Mouse (Mus musculus): Measurements from ENCODE around the gene Adam19. TPM values are rescaled to one million over a fixed set of nuclear protein-coding genes. Genes with fewer than 3 reads are reported as not detected.
A peak's percentile ranks its signal among the peaks of the same experiment; 100 is the strongest.

The Adam19 gene
- polyA plus RNA-seq, 1 experiment from 2014 or later, result 8.3 TPM

DNA sequence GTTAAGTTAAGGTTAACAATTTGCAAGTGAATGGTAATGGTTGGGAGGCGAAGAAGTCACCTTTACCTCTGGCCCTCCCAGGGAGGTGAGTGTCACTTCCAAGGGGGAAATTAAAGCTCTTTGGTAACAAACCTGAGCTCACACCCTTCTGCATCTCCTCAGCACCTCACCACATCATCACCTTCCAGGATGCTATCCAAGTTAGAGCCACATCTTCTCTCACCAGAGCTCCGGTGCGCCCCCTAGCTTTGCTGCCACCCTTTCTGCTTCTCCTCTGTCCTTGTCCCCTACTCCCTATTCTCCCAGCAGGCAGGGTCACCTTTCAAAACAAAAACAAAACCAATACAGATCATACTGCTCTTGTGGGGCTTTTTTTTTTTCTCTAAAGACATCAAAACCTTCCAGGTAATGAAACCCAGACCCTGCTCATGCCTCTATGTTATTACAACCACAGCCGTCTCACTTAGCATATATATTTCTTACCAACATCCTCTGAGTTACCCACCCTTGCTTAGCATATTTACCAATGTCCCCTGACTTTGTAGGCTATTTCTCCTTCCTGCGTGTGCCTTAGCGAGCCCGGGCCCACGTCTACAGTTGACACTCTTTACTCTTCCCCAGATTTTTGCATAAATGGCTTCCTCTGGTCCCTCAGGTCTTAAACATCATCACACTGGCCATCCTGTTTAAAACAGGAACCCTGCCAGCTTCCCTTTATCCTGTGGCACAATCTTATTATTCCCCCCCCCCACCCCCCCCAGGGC, 4.3 kb downstream of the Adam19 start:
- no peak for DNase-seq
- Histone ChIP-seq H3K27me3 (ENCODE audit: control insufficient read depth, insufficient read depth, low read length) (no peaks in the 10 kb centered on the region), H3K9me3 (ENCODE audit: control insufficient read depth, low read length) (no peaks in the 10 kb centered on the region), H3K36me3 (ENCODE audit: control insufficient read depth, insufficient read depth, low read length) (no peaks in the 10 kb centered on the region), H3K4me3 (replicated peaks; ENCODE audit: low read depth, low read length) (no peak overlapping the region), H3K27ac (replicated peaks; ENCODE audit: low read depth, low read length) (no peak overlapping the region), H3K4me1 (ENCODE audit: control insufficient read depth, insufficient read depth, low read length) (peaks cover 13% of the 10 kb centered on the region; the same call in 1 of the 2 replicates), H3K9ac (replicated peaks; ENCODE audit: low read length) (no peak overlapping the region), H3K4me2 (ENCODE audit: low read length) (no peak overlapping the region)
- 76% methylated on average over 8 of the region's 8 CpGs for WGBS
- no peak for ATAC-seq (ENCODE audit: low FRiP score, low TSS enrichment)

- Histone ChIP-seq H3K4me2 (ENCODE audit: low read length) (no peak overlapping the region), H3K27me3 (ENCODE audit: control insufficient read depth, insufficient read depth, low read length) (no peaks in the 10 kb centered on the region), H3K27ac (replicated peaks; ENCODE audit: low read depth, low read length) (no peak overlapping the region), H3K9me3 (ENCODE audit: control insufficient read depth, low read length) (no peaks in the 10 kb centered on the region), H3K9ac (replicated peaks; ENCODE audit: low read length) (no peak overlapping the region), H3K36me3 (ENCODE audit: control insufficient read depth, insufficient read depth, low read length) (0 out of 2 replicates have a peak, but pooled peaks cover 2% of the 10 kb centered on the region), H3K4me1 (ENCODE audit: control insufficient read depth, insufficient read depth, low read length) (peaks cover 12% of the 10 kb centered on the region), H3K4me3 (replicated peaks; ENCODE audit: low read depth, low read length) (no peak overlapping the region)
- DNase-seq (no peak), ATAC-seq (ENCODE audit: low FRiP score, low TSS enrichment) (no peak)
- 89% methylated on average over 5 of the region's 5 CpGs for WGBS
These were observed 4.8 kb downstream of the Adam19 start for GRCm38 (mm10) chr11:46060651-46061020.

- H3K4me3 ChIP-seq (replicated peaks; ENCODE audit: low read depth, low read length), result no peak overlapping the region
- no peak for ATAC-seq (ENCODE audit: low FRiP score, low TSS enrichment)
- no peaks in the 10 kb centered on the region for H3K27me3 ChIP-seq (ENCODE audit: control insufficient read depth, insufficient read depth, low read length)
- 85% methylated on average over 6 of the region's 6 CpGs for WGBS
- H3K4me2 ChIP-seq (ENCODE audit: low read length), result no peak overlapping the region
- no peak overlapping the region for H3K9ac ChIP-seq (replicated peaks; ENCODE audit: low read length)
- no peak overlapping the region for H3K27ac ChIP-seq (replicated peaks; ENCODE audit: low read depth, low read length)
- no peak for DNase-seq
- 0 out of 2 replicates have a peak, but pooled peaks cover 9% of the 10 kb centered on the region for H3K36me3 ChIP-seq (ENCODE audit: control insufficient read depth, insufficient read depth, low read length)
- H3K4me1 ChIP-seq (ENCODE audit: control insufficient read depth, insufficient read depth, low read length), result peaks cover 11% of the 10 kb centered on the region
- no peaks in the 10 kb centered on the region for H3K9me3 ChIP-seq (ENCODE audit: control insufficient read depth, low read length)
These were observed 6.1 kb downstream of the Adam19 start for GRCm38 (mm10) chr11:46061776-46062445.

GRCm38 (mm10) chr11:46062569-46062968, 6.8 kb downstream of the Adam19 start:
- Histone ChIP-seq H3K9me3 (ENCODE audit: control insufficient read depth, low read length) (no peaks in the 10 kb centered on the region), H3K4me3 (replicated peaks; ENCODE audit: low read depth, low read length) (no peak overlapping the region), H3K4me1 (ENCODE audit: control insufficient read depth, insufficient read depth, low read length) (peaks cover 8% of the 10 kb centered on the region; the same call in 1 of the 2 replicates), H3K36me3 (ENCODE audit: control insufficient read depth, insufficient read depth, low read length) (0 out of 2 replicates have a peak, but pooled peaks cover 9% of the 10 kb centered on the region), H3K27ac (replicated peaks; ENCODE audit: low read depth, low read length) (no peak overlapping the region), H3K27me3 (ENCODE audit: control insufficient read depth, insufficient read depth, low read length) (no peaks in the 10 kb centered on the region), H3K9ac (replicated peaks; ENCODE audit: low read length) (no peak overlapping the region), H3K4me2 (ENCODE audit: low read length) (no peak overlapping the region)
- DNase-seq, result no peak
- ATAC-seq (ENCODE audit: low FRiP score, low TSS enrichment), result no peak
- 55% methylated on average over 4 of the region's 4 CpGs for WGBS

DNA sequence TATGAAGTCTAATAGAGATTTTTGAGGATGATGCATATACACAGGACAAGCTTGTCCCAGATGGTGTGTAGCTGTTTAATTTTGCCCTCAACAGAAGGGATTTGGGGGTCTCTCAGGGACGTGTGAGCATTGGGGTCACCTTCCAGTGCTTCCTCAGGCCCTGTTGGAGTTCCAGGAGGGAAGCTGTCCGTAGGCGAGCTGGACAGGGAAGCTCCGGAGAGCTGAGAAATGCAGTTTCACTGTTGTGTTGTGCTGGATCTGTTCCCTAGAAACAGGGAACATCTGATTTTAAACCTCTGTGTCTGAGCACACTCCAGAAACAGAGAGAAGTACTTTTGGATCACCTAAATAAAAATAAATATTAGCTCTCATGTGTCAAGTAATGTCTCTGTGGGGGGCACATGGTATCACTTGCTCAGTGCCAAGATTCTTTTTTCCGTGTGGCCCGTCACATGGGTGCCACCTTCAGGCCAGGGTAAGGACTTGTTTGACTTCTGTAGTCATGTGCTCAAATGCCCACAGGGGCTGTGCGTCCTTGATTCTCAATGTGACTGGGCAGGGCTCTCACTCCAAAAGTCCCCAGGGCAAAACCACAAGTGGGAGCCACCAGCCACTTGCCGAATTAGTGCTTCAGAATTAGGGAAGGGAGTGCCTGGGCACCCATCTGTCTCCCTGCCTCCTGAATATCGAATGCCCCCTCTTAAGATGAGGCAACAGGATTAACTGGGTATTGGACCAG, 7.4 kb downstream of the Adam19 start:
- no peak for DNase-seq

GRCm38 (mm10) chr11:46064767-46065166, 9.0 kb downstream of the Adam19 start:
- WGBS, result 72% methylated on average over 8 of the region's 8 CpGs
- ATAC-seq (ENCODE audit: low FRiP score, low TSS enrichment), result no peak
- DNase-seq, result no peak
- Histone ChIP-seq H3K4me1 (ENCODE audit: control insufficient read depth, insufficient read depth, low read length) (peaks cover 11% of the 10 kb centered on the region; the same call in 1 of the 2 replicates), H3K27me3 (ENCODE audit: control insufficient read depth, insufficient read depth, low read length) (no peaks in the 10 kb centered on the region), H3K9ac (replicated peaks; ENCODE audit: low read length) (no peak overlapping the region), H3K4me3 (replicated peaks; ENCODE audit: low read depth, low read length) (no peak overlapping the region), H3K27ac (replicated peaks; ENCODE audit: low read depth, low read length) (peak overlapping the region; percentile 37; the same call in 1 of the 2 replicates), H3K4me2 (ENCODE audit: low read length) (no peak overlapping the region), H3K36me3 (ENCODE audit: control insufficient read depth, insufficient read depth, low read length) (0 out of 2 replicates have a peak, but pooled peaks cover 13% of the 10 kb centered on the region), H3K9me3 (ENCODE audit: control insufficient read depth, low read length) (no peaks in the 10 kb centered on the region)

More for the DNA sequence above, 7.4 kb downstream of the Adam19 start:
- Histone ChIP-seq H3K9me3 (ENCODE audit: control insufficient read depth, low read length) (no peaks in the 10 kb centered on the region), H3K4me1 (ENCODE audit: control insufficient read depth, insufficient read depth, low read length) (peaks cover 8% of the 10 kb centered on the region; the same call in 1 of the 2 replicates), H3K36me3 (ENCODE audit: control insufficient read depth, insufficient read depth, low read length) (0 out of 2 replicates have a peak, but pooled peaks cover 9% of the 10 kb centered on the region), H3K4me3 (replicated peaks; ENCODE audit: low read depth, low read length) (no peak overlapping the region), H3K9ac (replicated peaks; ENCODE audit: low read length) (no peak overlapping the region), H3K4me2 (ENCODE audit: low read length) (no peak overlapping the region), H3K27me3 (ENCODE audit: control insufficient read depth, insufficient read depth, low read length) (no peaks in the 10 kb centered on the region), H3K27ac (replicated peaks; ENCODE audit: low read depth, low read length) (no peak overlapping the region)
- ATAC-seq (ENCODE audit: low FRiP score, low TSS enrichment), result no peak
- WGBS, result 65% methylated on average over 9 of the region's 9 CpGs

DNA sequence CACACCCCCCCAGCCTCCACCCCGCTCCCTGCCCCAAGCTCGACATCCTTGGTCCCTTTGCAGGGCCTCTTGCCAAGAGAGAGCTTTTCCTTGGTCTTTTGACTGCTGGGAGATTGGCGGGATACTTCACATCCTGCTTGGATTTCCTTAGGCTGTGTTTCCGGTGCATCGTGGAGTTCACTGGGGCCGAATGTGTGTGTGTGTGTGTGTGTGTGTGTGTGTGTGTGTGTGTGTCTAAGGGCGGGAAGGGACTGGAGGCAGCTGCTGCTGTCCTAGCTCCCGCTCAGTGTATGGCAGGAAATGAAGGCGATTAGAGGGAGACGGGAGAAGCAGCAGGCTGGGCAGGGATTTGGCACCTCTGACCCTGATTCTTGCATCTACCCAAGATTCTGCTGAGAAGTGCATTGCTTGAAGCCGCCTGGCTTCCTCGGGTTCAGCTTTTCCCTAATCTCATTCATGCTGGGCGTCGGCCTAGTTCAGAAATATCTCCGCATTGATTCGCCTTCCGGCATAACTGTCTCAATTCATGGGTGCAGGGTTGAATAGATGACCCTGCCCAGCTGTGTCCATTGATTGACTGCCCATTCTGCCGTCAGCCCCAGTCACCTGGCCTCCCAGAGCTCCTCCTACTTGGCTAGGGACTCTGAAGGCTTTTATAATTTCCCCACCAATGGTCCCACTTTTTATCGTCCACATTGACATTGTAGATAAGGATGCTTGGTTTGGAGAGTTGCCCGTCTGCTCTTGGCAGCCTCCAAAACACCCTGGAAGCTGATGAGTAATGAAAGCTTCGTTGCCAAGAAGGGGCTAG, 9.6 kb downstream of the Adam19 start:
- Histone ChIP-seq H3K9me3 (ENCODE audit: control insufficient read depth, low read length) (no peaks in the 10 kb centered on the region), H3K4me2 (ENCODE audit: low read length) (no peak overlapping the region), H3K36me3 (ENCODE audit: control insufficient read depth, insufficient read depth, low read length) (0 out of 2 replicates have a peak, but pooled peaks cover 13% of the 10 kb centered on the region), H3K27me3 (ENCODE audit: control insufficient read depth, insufficient read depth, low read length) (no peaks in the 10 kb centered on the region), H3K4me1 (ENCODE audit: control insufficient read depth, insufficient read depth, low read length) (peaks cover 11% of the 10 kb centered on the region; the same call in 1 of the 2 replicates), H3K4me3 (replicated peaks; ENCODE audit: low read depth, low read length) (no peak overlapping the region), H3K27ac (replicated peaks; ENCODE audit: low read depth, low read length) (peak overlapping the region; percentile 37; the same call in 1 of the 2 replicates), H3K9ac (replicated peaks; ENCODE audit: low read length) (no peak overlapping the region)
- DNase-seq (peak; percentile 51), ATAC-seq (ENCODE audit: low FRiP score, low TSS enrichment) (0 out of 2 replicates have a peak, but pooled peaks have one; percentile 40)
- WGBS, result 55% methylated on average over 21 of the region's 21 CpGs

Measured in midbrain, embryonic 14.5 days (tissue).